Mouse (Mus musculus) gastrocnemius, postnatal 4 days (tissue): ENCODE measurements at regions not wholly inside any gene's neighbourhood (a gene's known extent, or its start where the extent isn't known, plus 50 kb on each side); places are given as distances from the start of the nearest gene placed in this dataset.

ENCODE experiments used
- DNase-seq, 2 experiments: peaks; one replicate each; pipeline ENCODE4 v3.0.0; 2021 to 2022; ENCODE audit warnings: low spot score in 2 of 2, mixed read lengths in 2 of 2

GRCm38 (mm10) chr6:89248574-89248973 lies 113.8 kb downstream of the Plxna1 start:
- DNase-seq: no peak

DNA sequence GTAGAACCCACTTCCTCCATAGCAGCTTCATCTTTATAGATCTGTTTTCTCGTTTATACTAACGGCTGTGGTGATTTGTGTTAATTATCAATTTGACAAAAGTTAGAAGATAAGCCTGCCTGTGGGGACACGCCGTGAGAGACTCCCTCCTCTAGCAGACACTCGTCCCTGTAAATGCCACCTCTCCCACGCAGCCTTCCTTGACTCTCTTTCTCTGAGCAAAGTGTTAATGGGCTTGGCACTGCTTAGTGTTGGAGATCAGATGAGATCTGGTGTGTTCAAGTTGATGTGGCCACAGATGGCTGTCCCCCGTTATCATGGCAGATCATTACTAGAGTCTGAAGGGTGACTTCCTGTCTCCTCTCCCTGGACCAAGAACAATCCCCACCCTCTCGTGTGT lies 113.1 kb downstream of the Plxna1 start:
- DNase-seq: no peak

DNA sequence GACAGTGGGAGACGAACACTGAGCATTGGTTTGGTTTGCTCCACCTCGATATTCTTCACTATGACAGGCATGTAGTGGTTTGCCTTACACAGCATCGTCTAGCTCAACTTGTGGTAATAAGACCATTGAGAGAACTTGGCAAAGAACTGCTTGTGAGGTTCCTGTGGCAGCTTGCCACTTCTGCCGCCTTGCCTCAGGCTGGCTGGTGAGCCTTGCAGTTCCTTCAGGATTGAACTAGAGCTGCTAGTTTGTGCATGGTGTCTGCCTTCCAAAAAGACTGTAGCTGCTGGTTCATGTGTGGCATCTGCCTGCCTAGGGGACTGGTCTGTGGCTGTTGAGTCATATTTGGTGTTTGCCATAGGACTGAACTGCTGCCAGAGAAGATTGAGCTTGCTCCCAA lies 110.8 kb downstream of the Plxna1 start:
- no peak for DNase-seq

GRCm38 (mm10) chr6:89256022-89256421 lies 106.4 kb downstream of the Plxna1 start:
- no peak for DNase-seq

DNA sequence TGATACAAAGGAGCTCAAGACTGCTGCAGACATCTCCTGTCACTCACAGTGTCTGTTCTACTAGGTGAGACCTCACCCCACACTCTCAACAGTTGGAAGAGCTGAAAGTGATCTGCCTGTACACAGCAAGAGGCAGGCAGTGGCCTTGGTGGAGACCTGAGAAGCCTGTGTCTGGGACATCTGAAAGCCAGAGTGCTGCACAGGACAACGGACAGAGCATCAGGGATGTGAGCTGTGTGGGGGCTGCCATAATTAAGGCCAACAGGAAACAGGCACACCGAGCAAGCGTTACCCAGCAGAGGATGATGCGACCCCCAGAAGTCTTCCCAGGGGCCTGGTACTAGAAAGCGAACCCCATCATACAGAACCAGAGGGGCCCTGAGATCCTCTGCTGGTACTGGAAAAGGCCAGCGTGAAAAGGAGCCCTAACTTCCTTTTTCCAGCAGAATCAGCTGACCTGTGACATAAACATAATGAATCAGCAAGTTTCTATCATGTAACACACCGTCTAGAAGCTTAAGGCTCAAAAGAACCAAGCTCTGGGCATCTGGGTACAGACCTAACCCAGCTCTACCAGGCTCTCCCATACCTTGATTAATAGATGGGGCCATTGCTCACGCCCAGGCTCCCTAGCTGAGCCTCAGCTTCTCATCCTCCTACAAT lies 105.7 kb downstream of the Plxna1 start:
- no peak for DNase-seq

- DNase-seq: no peak
Observed at GRCm38 (mm10) chr6:89257416-89257815, 105.0 kb downstream of the Plxna1 start.

- DNase-seq: no peak
Observed at GRCm38 (mm10) chr6:89258140-89258539, 104.3 kb downstream of the Plxna1 start.

- no peak for DNase-seq
Observed at GRCm38 (mm10) chr6:89259406-89259994, 102.9 kb downstream of the Plxna1 start.

- no peak for DNase-seq
Observed at GRCm38 (mm10) chr6:89262958-89263357, 99.5 kb downstream of the Plxna1 start.

DNA sequence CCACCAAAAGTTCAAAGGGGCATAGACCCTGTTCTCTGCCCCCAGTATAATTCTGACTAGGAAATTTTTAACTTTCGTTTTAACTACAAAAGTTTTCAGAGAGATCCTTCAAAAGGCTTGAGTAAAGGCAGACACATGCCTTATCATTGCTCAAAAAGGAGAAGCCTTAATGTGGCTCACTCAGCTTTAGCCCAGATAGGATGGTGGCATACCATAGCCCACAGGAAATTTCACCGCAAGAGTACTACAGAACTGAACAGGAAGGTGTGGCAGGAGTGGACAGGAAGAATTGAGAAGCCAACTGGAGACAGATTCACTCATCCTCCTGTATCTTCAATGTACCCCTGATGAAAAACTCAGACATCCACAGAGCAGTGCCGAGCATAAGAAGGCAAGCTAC lies 97.1 kb downstream of the Plxna1 start:
- DNase-seq: no peak
